Mouse (Mus musculus): ENCODE results near the gene Gtf3c4. TPM values are rescaled to one million over a fixed set of nuclear protein-coding genes. Genes with fewer than 3 reads are reported as not detected.

Gtf3c4 gene
- polyA plus RNA-seq, 1 experiment from 2014 or later = 17.2 TPM

DNA sequence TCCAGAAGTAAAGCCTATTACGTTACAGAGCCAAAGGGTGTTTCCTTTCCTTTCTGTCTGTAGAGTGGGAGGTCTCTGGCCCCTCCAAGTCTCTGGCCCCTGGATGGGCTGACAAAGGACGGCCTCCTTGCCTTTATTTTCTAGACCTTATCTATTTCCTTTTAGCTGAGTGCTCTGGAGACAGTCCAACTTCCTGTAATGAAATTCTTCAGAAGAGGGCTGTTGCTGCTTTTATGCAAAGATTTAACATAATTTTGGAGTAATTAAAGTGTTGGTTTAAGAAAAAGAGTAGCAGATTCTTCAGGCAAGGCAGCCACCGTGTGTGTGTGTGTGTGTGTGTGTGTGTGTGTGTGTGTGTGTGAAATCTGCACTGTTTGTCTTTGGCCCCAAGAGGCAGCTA is 41.8 kb downstream of the Gtf3c4 start:
- WGBS = 31% methylated on average over 3 of the region's 3 CpGs
- Histone ChIP-seq H3K27ac (no peak overlapping the region), H3K9ac (no peak overlapping the region), H3K4me2 (no peak overlapping the region), H3K9me3 (no peaks in the 10 kb centered on the region), H3K36me3 (no peaks in the 10 kb centered on the region), H3K4me3 (no peak overlapping the region), H3K4me1 (0 out of 2 replicates have a peak, but pooled peaks cover 9% of the 10 kb centered on the region), H3K27me3 (peaks cover 38% of the 10 kb centered on the region)
- no peak for ATAC-seq (ENCODE audit: insufficient number of reproducible peaks, insufficient read depth, low FRiP score, low TSS enrichment, low read depth)

DNA sequence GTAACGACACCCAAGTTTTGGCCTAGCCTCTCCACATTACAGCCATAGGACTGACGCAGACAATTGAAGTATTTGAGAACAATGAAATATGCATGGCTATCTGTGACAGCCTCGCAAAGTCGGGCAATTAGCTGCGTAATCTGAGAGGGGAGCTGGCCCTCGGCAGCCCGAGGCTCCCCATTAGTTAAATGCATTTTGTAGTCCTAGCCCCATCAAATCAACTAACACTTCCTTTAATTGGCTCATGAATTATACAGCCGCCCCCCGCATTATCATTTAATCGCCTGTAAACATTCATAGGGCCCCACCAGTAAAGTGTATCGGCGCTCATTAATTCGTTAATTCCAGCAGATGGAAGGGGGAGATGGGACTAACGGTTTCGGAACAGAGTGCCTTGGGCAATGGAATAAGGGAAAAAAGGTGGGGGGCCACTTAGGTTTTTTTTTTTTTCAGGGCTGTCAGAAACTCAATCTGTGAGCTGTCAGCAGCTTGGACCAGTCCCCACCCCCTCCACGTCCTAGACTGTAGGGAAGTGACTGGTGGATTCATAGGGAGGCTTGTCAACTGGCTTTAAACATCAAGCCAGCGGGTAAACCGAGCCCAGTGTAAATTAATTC is 42.6 kb downstream of the Gtf3c4 start:
- no peak overlapping the region for H3K4me2 ChIP-seq
- H3K4me1 ChIP-seq = peaks cover 10% of the 10 kb centered on the region

DNA sequence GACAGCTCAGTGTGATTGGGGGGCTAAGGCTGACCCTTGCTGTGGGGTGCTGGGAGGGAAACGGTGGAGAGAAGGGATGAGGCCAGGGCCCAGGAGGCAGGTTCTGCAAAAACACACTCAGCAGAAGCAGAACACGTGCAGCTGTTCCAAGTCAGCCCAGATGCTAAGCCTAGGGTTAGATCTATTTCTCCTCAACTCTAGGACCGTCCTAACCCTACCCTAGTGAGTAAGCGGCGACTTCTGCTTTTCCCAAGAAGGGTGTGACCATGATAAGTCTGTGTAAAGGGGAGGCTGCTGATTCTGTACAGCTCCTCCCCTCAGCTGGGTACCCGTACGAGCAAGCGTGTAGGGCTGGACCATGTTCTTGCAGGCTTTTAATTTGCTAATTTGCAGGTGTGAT is 43.9 kb downstream of the Gtf3c4 start:
- Histone ChIP-seq H3K27me3 (peaks cover 22% of the 10 kb centered on the region), H3K4me1 (peaks cover 13% of the 10 kb centered on the region), H3K9me3 (no peaks in the 10 kb centered on the region), H3K4me2 (no peak overlapping the region), H3K4me3 (no peak overlapping the region), H3K36me3 (no peaks in the 10 kb centered on the region), H3K9ac (no peak overlapping the region), H3K27ac (no peak overlapping the region)
- no peak for ATAC-seq (ENCODE audit: insufficient number of reproducible peaks, insufficient read depth, low FRiP score, low TSS enrichment, low read depth)
- 72% methylated on average over 8 of the region's 8 CpGs for WGBS

More for the DNA sequence above, 42.6 kb downstream of the Gtf3c4 start:
- Histone ChIP-seq H3K9me3 (no peaks in the 10 kb centered on the region), H3K9ac (no peak overlapping the region), H3K4me3 (no peak overlapping the region), H3K36me3 (no peaks in the 10 kb centered on the region), H3K27ac (no peak overlapping the region), H3K27me3 (peaks cover 35% of the 10 kb centered on the region)
- 0 out of 2 replicates have a peak, but pooled peaks have one; percentile 43 for ATAC-seq (ENCODE audit: insufficient number of reproducible peaks, insufficient read depth, low FRiP score, low TSS enrichment, low read depth)
- WGBS = 38% methylated on average over 18 of the region's 18 CpGs

DNA sequence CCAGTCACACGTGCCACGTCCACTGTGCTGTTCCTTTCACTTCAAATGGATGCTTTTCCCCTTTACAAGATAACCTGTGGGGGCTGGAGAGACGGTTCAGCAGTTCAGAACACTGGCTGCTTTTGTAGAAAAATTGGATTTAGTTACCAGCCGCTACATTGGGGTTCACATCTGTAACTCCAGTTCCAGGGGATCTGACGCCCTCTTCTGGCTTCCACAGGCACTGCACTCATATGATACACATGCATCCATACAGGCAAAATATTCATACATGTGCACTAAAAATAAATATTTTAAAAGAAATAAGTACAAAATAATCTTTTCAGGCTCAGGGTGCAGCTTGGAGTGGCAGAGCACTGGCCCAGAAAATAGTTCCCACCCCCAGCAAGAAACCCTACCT is 45.5 kb downstream of the Gtf3c4 start:
- Histone ChIP-seq H3K9me3 (no peaks in the 10 kb centered on the region), H3K4me1 (peaks cover 13% of the 10 kb centered on the region), H3K9ac (no peak overlapping the region), H3K4me3 (no peak overlapping the region), H3K36me3 (no peaks in the 10 kb centered on the region), H3K4me2 (no peak overlapping the region), H3K27ac (no peak overlapping the region), H3K27me3 (peaks cover 15% of the 10 kb centered on the region)
- ATAC-seq (ENCODE audit: insufficient number of reproducible peaks, insufficient read depth, low FRiP score, low TSS enrichment, low read depth) = no peak
- 70% methylated on average over 5 of the region's 5 CpGs for WGBS

DNA sequence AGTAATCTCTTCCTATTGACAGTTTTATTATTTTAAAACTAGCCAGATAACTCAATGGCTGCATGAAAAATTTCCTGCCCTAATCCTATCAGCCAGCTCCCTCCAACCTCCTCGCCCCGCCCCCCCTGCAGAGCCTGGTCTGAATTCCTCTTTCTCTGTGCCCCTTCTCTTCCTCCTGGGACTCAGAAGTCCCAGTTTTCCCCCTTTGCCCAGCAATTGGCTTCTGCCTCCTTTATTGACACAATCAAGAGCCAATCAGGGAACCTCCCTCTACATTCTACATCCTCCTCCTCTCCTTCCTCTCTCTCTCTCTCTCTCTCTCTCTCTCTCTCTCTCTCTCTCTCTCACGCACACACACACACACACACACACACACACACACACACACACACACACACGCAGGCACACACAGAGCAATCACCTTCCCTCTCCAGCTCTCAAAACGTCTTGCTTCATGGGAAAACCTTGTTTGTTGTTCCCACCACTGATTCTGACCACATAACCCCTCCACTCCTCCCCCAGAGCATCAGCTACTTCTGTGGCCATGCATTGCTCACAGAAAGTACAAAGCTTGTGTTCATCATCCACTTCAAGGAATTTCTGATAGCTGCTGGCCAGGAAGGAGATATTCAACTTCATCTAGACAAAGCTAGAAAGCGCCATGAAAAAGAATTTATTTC is 47.1 kb downstream of the Gtf3c4 start:
- peak overlapping the region; percentile 27; the same call in 1 of the 2 replicates for H3K9ac ChIP-seq
- peak; percentile 48; the same call in 1 of the 2 replicates for ATAC-seq (ENCODE audit: insufficient number of reproducible peaks, insufficient read depth, low FRiP score, low TSS enrichment, low read depth)
- H3K9me3 ChIP-seq = no peaks in the 10 kb centered on the region
- WGBS = 30% methylated on average over 5 of the region's 6 CpGs
- no peaks in the 10 kb centered on the region for H3K36me3 ChIP-seq
- H3K27me3 ChIP-seq = peaks cover 15% of the 10 kb centered on the region
- no peak overlapping the region for H3K27ac ChIP-seq
- peak overlapping the region; percentile 13; the same call in 1 of the 2 replicates for H3K4me3 ChIP-seq
- H3K4me2 ChIP-seq = peak overlapping the region; percentile 47
- peaks cover 13% of the 10 kb centered on the region for H3K4me1 ChIP-seq

DNA sequence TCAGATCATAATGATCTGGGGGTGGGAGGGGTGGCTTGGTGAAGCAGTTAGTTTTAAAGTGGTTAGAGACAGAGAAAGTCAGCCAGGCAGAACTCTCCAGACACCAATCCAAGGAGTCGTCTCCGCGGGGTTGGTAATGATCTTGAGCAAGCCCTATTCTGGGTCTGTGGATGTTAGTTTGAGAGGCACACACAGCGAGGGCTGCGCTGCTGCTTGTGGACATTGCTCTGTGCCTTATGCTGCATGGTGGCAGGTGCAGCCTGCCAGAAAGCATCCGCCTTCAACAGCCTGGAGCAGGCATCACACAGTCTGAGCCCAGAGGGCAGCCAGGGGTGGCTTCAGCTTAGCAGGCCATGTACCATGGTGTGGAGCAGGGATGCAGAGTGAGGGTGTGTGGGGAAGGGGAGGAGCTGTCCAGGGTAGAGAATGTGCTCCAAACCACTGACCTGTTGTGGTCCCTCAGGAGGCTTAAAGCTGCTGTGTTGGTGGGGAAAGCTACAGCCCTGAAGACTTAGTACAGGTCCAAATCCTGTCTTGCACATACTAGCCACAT is 53.0 kb downstream of the Gtf3c4 start:
- no peak overlapping the region for H3K4me2 ChIP-seq
- no peaks in the 10 kb centered on the region for H3K27me3 ChIP-seq
- H3K27ac ChIP-seq = no peak overlapping the region
- 79% methylated on average over 6 of the region's 6 CpGs for WGBS
- no peaks in the 10 kb centered on the region; the same call in 1 of the 2 replicates for H3K4me1 ChIP-seq
- ATAC-seq (ENCODE audit: insufficient number of reproducible peaks, insufficient read depth, low FRiP score, low TSS enrichment, low read depth) = no peak
- H3K9me3 ChIP-seq = no peaks in the 10 kb centered on the region
- no peak overlapping the region for H3K4me3 ChIP-seq
- H3K36me3 ChIP-seq = no peaks in the 10 kb centered on the region
- H3K9ac ChIP-seq = no peak overlapping the region

DNA sequence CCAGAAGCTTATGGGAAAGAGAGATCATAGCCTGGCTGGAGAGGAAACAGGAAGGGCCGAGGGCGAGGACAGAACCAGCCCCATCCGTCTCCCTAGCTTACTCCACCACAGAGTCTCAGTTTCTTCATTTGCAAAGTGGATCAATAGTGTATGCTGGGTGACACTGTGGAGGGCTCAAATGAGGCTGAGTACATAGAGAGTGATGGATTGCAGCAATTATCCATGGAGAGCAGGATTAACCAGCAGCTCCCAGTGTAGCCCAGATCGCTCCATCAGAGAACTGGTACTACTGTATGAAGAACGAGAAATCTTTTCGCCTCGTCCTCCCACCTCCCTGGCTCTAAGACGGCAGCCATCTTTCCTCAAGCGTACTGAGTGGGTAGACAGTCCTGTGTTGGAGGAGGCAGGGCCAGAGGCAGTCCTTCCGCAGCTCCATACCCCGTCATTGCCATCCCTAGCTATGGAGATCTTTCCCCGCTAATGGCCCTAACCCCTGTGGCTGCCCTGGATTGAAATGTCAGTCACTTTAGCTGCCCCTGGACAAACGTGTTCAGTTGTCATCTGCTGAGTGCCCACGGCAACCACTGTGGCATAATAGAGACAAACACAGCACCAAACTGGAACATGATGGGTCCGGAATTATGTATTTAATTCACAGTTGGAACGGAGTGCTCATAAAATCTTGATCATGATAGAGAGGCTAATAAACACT is 53.6 kb downstream of the Gtf3c4 start:
- Histone ChIP-seq H3K27ac (no peak overlapping the region), H3K27me3 (no peaks in the 10 kb centered on the region), H3K4me1 (no peaks in the 10 kb centered on the region), H3K4me3 (no peak overlapping the region), H3K9me3 (no peaks in the 10 kb centered on the region), H3K36me3 (no peaks in the 10 kb centered on the region), H3K9ac (no peak overlapping the region), H3K4me2 (no peak overlapping the region)
- 83% methylated on average over 16 of the region's 16 CpGs for WGBS
- ATAC-seq (ENCODE audit: insufficient number of reproducible peaks, insufficient read depth, low FRiP score, low TSS enrichment, low read depth) = no peak

DNA sequence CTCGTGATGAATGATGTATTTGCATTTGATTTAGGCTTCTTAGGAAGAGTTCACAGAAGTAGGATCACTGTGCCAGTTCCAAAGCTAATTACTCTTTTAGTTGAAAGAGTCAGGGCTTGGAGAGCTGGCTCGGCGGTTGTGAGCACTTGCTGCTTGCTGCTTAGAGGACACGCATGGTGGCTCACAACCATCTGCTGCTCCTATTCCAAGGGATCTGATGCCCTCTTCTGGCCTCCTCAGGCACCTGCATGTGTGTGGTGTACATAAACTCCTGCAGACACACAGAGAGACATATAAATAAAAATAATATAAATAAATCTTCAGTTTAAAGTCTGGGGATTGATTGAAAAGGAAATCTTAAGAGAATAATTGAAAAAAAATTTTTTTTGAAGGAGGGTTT is 58.9 kb downstream of the Gtf3c4 start:
- 92% methylated on average over 4 of the region's 4 CpGs for WGBS
- no peak overlapping the region for H3K4me3 ChIP-seq
- ATAC-seq (ENCODE audit: insufficient number of reproducible peaks, insufficient read depth, low FRiP score, low TSS enrichment, low read depth) = no peak
- no peak overlapping the region for H3K27ac ChIP-seq
- H3K36me3 ChIP-seq = no peaks in the 10 kb centered on the region
- H3K9ac ChIP-seq = no peak overlapping the region
- H3K9me3 ChIP-seq = no peaks in the 10 kb centered on the region
- H3K4me2 ChIP-seq = no peak overlapping the region
- H3K4me1 ChIP-seq = 0 out of 2 replicates have a peak, but pooled peaks cover 5% of the 10 kb centered on the region
- H3K27me3 ChIP-seq = peaks cover 5% of the 10 kb centered on the region; the same call in 1 of the 2 replicates

DNA sequence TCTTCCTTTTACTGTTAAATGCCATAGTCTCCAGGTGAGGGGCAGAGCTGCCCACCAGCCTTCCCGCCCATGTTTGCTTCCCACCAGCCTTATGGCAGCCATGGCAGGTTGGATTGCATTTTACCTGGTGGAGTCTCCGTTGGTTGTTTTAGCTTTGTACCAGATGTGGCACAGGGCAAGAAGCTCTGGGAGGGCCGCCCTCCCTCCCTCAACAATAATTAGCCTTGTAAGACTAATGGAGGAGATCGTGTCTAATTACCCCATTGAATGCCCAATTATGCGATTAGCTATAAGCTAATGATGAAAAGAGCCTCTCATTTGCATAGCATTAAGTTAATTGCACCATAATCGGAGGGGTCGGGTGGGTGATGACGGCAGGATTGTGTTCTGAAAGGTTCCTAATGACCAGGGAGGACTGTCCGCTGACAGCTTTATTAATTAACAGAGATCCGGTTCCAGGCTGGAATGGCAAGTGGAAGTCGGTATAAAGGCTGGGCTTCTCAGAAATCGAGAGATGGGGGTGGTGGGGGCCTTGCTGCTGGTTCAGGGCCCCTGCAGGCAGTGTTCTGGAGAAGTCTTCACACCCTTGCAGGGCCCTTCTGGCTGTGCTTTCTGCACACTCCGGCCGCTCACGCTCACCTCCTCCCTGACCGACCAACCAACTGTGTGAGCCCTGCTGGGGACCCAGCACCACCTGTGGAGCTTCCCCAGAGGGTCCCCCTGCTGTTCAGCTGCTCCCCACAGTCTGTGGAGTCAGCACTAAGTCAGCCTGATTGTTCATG is 60.0 kb downstream of the Gtf3c4 start:
- no peak overlapping the region for H3K4me2 ChIP-seq
- H3K9ac ChIP-seq = no peak overlapping the region
- H3K36me3 ChIP-seq = no peaks in the 10 kb centered on the region
- H3K4me3 ChIP-seq = no peak overlapping the region
- no peak for ATAC-seq (ENCODE audit: insufficient number of reproducible peaks, insufficient read depth, low FRiP score, low TSS enrichment, low read depth)
- H3K4me1 ChIP-seq = 0 out of 2 replicates have a peak, but pooled peaks cover 5% of the 10 kb centered on the region
- H3K27ac ChIP-seq = no peak overlapping the region
- H3K9me3 ChIP-seq = no peaks in the 10 kb centered on the region
- 55% methylated on average over 16 of the region's 16 CpGs for WGBS
- H3K27me3 ChIP-seq = peaks cover 5% of the 10 kb centered on the region; the same call in 1 of the 2 replicates

DNA sequence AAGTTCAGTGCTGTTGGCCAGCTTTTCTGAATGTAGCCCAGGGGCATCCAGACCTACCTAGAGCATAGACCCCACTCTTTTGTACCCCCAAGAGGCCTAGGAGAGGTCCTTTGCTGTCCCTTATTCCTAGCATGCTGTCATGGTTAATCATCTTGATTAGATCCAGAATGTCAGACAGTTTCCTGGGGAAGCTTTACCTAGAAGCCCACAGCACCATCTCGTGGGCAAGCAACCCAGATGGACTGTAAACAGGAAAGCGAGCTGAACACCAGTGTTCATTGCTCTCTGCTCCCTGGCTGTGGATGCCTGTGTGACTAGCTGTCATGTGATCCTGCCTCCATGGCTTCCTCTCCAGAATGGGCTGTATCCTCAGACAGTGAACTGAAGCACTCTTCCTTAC is 63.4 kb downstream of the Gtf3c4 start:
- H3K36me3 ChIP-seq = no peaks in the 10 kb centered on the region
- H3K27me3 ChIP-seq = peaks cover 8% of the 10 kb centered on the region; the same call in 1 of the 2 replicates
- WGBS = 44% methylated on average over 2 of the region's 2 CpGs
- H3K9ac ChIP-seq = no peak overlapping the region
- H3K4me2 ChIP-seq = no peak overlapping the region
- H3K4me3 ChIP-seq = no peak overlapping the region
- no peak overlapping the region for H3K27ac ChIP-seq
- 0 out of 2 replicates have a peak, but pooled peaks cover 5% of the 10 kb centered on the region for H3K4me1 ChIP-seq
- H3K9me3 ChIP-seq = no peaks in the 10 kb centered on the region
- ATAC-seq (ENCODE audit: insufficient number of reproducible peaks, insufficient read depth, low FRiP score, low TSS enrichment, low read depth) = no peak

DNA sequence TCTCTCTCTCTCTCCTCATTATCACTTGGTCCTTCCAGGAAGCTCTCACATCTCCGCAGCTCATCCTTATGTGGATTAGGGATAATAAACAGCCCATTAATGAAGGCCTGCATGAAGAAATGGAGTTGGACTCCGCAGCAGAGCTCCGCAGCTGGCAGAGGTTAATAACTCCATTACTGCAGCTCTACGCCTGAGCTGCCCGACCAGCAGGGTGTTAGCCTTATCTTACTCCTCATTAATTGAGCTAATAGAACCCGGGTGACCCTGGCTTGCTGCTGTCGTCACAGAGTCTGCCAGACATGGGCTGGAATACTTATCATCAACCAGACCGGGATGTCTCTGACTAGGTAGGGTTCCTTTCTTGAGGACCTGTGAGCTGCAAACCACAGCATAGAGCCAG is 66.1 kb downstream of the Gtf3c4 start:
- 0 out of 2 replicates have a peak, but pooled peaks cover 5% of the 10 kb centered on the region for H3K4me1 ChIP-seq
- WGBS = 67% methylated on average over 8 of the region's 8 CpGs
- no peak overlapping the region for H3K4me3 ChIP-seq

More for the DNA sequence above, 66.1 kb downstream of the Gtf3c4 start:
- Histone ChIP-seq H3K27me3 (peaks cover 5% of the 10 kb centered on the region), H3K9ac (no peak overlapping the region), H3K4me2 (no peak overlapping the region), H3K9me3 (no peaks in the 10 kb centered on the region), H3K36me3 (no peaks in the 10 kb centered on the region), H3K27ac (no peak overlapping the region)
- no peak for ATAC-seq (ENCODE audit: insufficient number of reproducible peaks, insufficient read depth, low FRiP score, low TSS enrichment, low read depth)
